Mouse (Mus musculus) heart, adult 2 months (tissue): ENCODE results near the gene Sigirr. TPM values are rescaled to one million over a fixed set of nuclear protein-coding genes. Genes with fewer than 3 reads are reported as not detected.

Source experiments
- DNase-seq, 2 experiments: peaks; one replicate each; pipeline ENCODE4 v3.0.0; 2021
- H3K27ac ChIP-seq: fragments of 200-600 bp; 2 replicates; pipeline ENCODE4 v1.8.1; 2022
- H3K27me3 ChIP-seq: fragments of 200-500 bp; 2 replicates; pipeline ENCODE4 v1.6.1; 2012; ENCODE audit warnings: mild to moderate bottlenecking, low read length, inconsistent platforms, mixed read lengths; ENCODE audit not compliant: control insufficient read depth, insufficient read depth
- H3K36me3 ChIP-seq: fragments of 200-500 bp; 2 replicates; pipeline ENCODE4 v1.6.1; 2012; ENCODE audit warnings: low read length, inconsistent platforms; ENCODE audit not compliant: control insufficient read depth, insufficient read depth
- H3K4me1 ChIP-seq: fragments of 200-500 bp; 2 replicates; pipeline ENCODE4 v1.6.1; 2011; ENCODE audit warnings: low read length; ENCODE audit not compliant: control insufficient read depth, insufficient read depth
- H3K4me3 ChIP-seq: fragments of 200-600 bp; 2 replicates; pipeline ENCODE4 v1.8.1; 2022
- H3K79me2 ChIP-seq: fragments of 200-500 bp; replicated peaks from 2 replicates; pipeline ENCODE4 v1.6.1; 2012; ENCODE audit warnings: mild to moderate bottlenecking, inconsistent platforms, low read length, moderate library complexity, mixed read lengths; ENCODE audit not compliant: control insufficient read depth, insufficient read depth
- H3K9ac ChIP-seq: fragments of 200-500 bp; 2 replicates; pipeline ENCODE4 v1.6.1; 2012; ENCODE audit warnings: low read depth, mild to moderate bottlenecking, control low read depth, inconsistent platforms, low read length, mixed read lengths
- CTCF ChIP-seq: fragments of 200-600 bp; IDR thresholded peaks from 2 replicates; pipeline ENCODE4 v1.8.1; 2022; ENCODE audit warnings: antibody characterized with exemption, mild to moderate bottlenecking, moderate library complexity
- EP300 ChIP-seq: fragments of 200-500 bp; IDR thresholded peaks from 2 replicates; pipeline ENCODE4 v1.6.1; 2011; ENCODE audit warnings: low read depth, low read length, control low read depth; ENCODE audit not compliant: insufficient read depth
- POLR2A ChIP-seq: fragments of 200-500 bp; IDR thresholded peaks from 2 replicates; pipeline ENCODE4 v1.6.1; 2011; ENCODE audit warnings: mild to moderate bottlenecking, low read depth, low read length, control low read depth; ENCODE audit not compliant: insufficient read depth
- WGBS: fragments of 180-500 bp; shearing (Covaris S2); methylation state at CpG from one replicate; pipeline ENCODE4 v1.1.7; 2018; 5-methylcytosine and 5-hydroxymethylcytosine counted together
- intact Hi-C: fragments of 180-260 bp; cut with DNase I; formaldehyde crosslinking; loops from one replicate; pipeline ENCODE4 v1.15.1; 2025
- polyA plus RNA-seq: library from polyadenylated mRNA; depleted of rRNA; stranded (reverse); fragments of >200 nt; gene quantifications from 2 replicates; pipeline ENCODE4 v1.2.3, GENCODE M21; 2012; rRNA removed
- total RNA-seq, 2 experiments: library from RNA; stranded (reverse); gene quantifications; 2 replicates each; pipeline ENCODE4 v1.2.3; 2021

Sigirr gene
- total and polyA plus RNA-seq, 3 experiments = 4.5 to 9.4 (median 7.0) TPM

DNA sequence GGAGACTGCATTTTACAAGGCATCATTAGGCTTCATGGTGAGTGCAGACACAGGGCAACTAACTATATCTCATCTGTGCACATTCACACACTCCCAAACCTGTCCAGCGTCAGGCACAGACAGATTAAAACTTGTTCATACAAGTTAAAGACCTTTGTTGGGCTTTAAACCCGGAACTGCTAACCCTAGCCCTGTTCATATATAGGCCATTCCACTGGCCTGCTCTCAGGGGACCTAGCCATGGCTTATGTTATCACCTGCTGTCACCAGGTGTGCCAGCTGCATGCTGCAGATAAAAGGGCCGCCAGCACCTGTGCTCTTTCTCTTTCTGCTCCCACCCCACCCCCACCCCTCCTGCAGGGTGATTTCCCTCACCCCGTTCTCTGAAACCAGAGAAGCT lies 57.8 kb downstream of the Sigirr start:
- peaks cover 14% of the 10 kb centered on the region for H3K4me1 ChIP-seq
- H3K79me2 ChIP-seq = no peaks in the 10 kb centered on the region
- TF ChIP-seq CTCF = no peak
- no peak for TF ChIP-seq POLR2A
- H3K4me3 ChIP-seq = no peak overlapping the region
- 76% methylated on average over 4 of the region's 4 CpGs for WGBS
- no peaks in the 10 kb centered on the region for H3K27me3 ChIP-seq
- no peak overlapping the region for H3K27ac ChIP-seq
- no peaks in the 10 kb centered on the region; the same call in 1 of the 2 replicates for H3K36me3 ChIP-seq
- DNase-seq = no peak
- intact Hi-C loops = no loop called here
- no peak overlapping the region for H3K9ac ChIP-seq

- peak; percentile 78 to 85 for DNase-seq
- TF ChIP-seq EP300 (peak; percentile 62; the same call in 1 of the 2 replicates), POLR2A (0 out of 2 replicates have a peak, but pooled peaks have one; percentile 4), CTCF (no peak)
- Histone ChIP-seq H3K79me2 (no peaks in the 10 kb centered on the region), H3K27ac (peak overlapping the region; percentile 83), H3K9ac (0 out of 2 replicates have a peak overlapping the region, but pooled peaks have one; percentile 28), H3K27me3 (no peaks in the 10 kb centered on the region), H3K4me1 (peaks cover 8% of the 10 kb centered on the region), H3K36me3 (no peaks in the 10 kb centered on the region; the same call in 1 of the 2 replicates), H3K4me3 (no peak overlapping the region)
- intact Hi-C loops = loop anchor here (1.0 kb wide), 1 partner anchor 31 kb away; the partner anchor contains the start of gene Ifitm3
- 8% methylated on average over 5 of the region's 5 CpGs for WGBS
Measured at GRCm38 (mm10) chr7:141041661-141042060, 58.7 kb downstream of the Sigirr start.

Other genes with a start within 250 kb of the Sigirr start
Only the 30 nearest of the 32 such genes appear.
- 10 to 100 TPM in 1 of 2 experiments, 1 to 10 TPM in 1; 8.8 to 12.3 TPM for gene Bet1l, start 243.0 kb downstream of the Sigirr start, total RNA-seq
- gene Bet1l, start 243.0 kb downstream of the Sigirr start, polyA plus RNA-seq = 12.4 and 17.0 TPM in 2 replicates
- gene Psmd13, start 218.6 kb downstream of the Sigirr start, total RNA-seq = 10 to 100 TPM; 72.6 to 86.1 TPM
- 50.8 and 71.0 TPM in 2 replicates for gene Psmd13, start 218.6 kb downstream of the Sigirr start, polyA plus RNA-seq
- gene Sirt3, start 218.3 kb downstream of the Sigirr start, total RNA-seq = 10 to 100 TPM; 53.1 to 60.6 TPM
- gene Sirt3, start 218.3 kb downstream of the Sigirr start, polyA plus RNA-seq = 86.9 and 100 TPM in 2 replicates
- gene Cox8b, start 200.1 kb downstream of the Sigirr start, total RNA-seq = 1,000 to 10,000 TPM; 2,777 to 3,250 TPM
- gene Cox8b, start 200.1 kb downstream of the Sigirr start, polyA plus RNA-seq = 1,727 and 2,194 TPM in 2 replicates
- gene Nlrp6, start 179.7 kb downstream of the Sigirr start, total RNA-seq = under 1 TPM in 1 of 2 experiments, not detected in 1; 0.07 TPM
- 0.04 and 0.06 TPM in 2 replicates for gene Nlrp6, start 179.7 kb downstream of the Sigirr start, polyA plus RNA-seq
- gene Pgghg, start 159.2 kb downstream of the Sigirr start, total RNA-seq = 1 to 10 TPM; 4.0 to 5.8 TPM
- gene Pgghg, start 159.2 kb downstream of the Sigirr start, polyA plus RNA-seq = 13.0 and 14.1 TPM in 2 replicates
- under 1 TPM; 0.32 to 0.34 TPM for gene Ifitm5, start 150.3 kb downstream of the Sigirr start, total RNA-seq
- 1.1 and 2.0 TPM in 2 replicates for gene Ifitm5, start 150.3 kb downstream of the Sigirr start, polyA plus RNA-seq
- gene Gm45717, start 144.6 kb downstream of the Sigirr start, total RNA-seq = not detected
- gene Gm45717, start 144.6 kb downstream of the Sigirr start, polyA plus RNA-seq = not detected in 2 replicates
- 100 to 1,000 TPM; 107 to 113 TPM for gene Ifitm2, start 144.6 kb downstream of the Sigirr start, total RNA-seq
- 368 and 425 TPM in 2 replicates for gene Ifitm2, start 144.6 kb downstream of the Sigirr start, polyA plus RNA-seq
- 1 to 10 TPM; 6.1 to 7.7 TPM for gene Ifitm1, start 133.4 kb downstream of the Sigirr start, total RNA-seq
- gene Ifitm1, start 133.4 kb downstream of the Sigirr start, polyA plus RNA-seq = 16.1 and 52.2 TPM in 2 replicates
- 100 to 1,000 TPM; 115 to 123 TPM for gene Ifitm3, start 89.8 kb downstream of the Sigirr start, total RNA-seq
- gene Ifitm3, start 89.8 kb downstream of the Sigirr start, polyA plus RNA-seq = 274 and 332 TPM in 2 replicates
- 1 to 10 TPM in 1 of 2 experiments, under 1 TPM in 1; 0.36 to 1.0 TPM for gene Ifitm6, start 82.6 kb downstream of the Sigirr start, total RNA-seq
- gene Ifitm6, start 82.6 kb downstream of the Sigirr start, polyA plus RNA-seq = 4.6 and 5.1 TPM in 2 replicates
- not detected for gene Gm17387, start 71.4 kb downstream of the Sigirr start, total RNA-seq
- not detected in 2 replicates for gene Gm17387, start 71.4 kb downstream of the Sigirr start, polyA plus RNA-seq
- under 1 TPM in 1 of 2 experiments, not detected in 1; 0.07 TPM for gene B4galnt4, start 39.5 kb downstream of the Sigirr start, total RNA-seq
- 0.04 and 0.06 TPM in 2 replicates for gene B4galnt4, start 39.5 kb downstream of the Sigirr start, polyA plus RNA-seq
- under 1 TPM; 0.20 to 0.21 TPM for gene Pkp3, start 22.4 kb downstream of the Sigirr start, total RNA-seq
- 0.35 and 1.6 TPM in 2 replicates for gene Pkp3, start 22.4 kb downstream of the Sigirr start, polyA plus RNA-seq
- under 1 TPM in 1 of 2 experiments, not detected in 1; 0.39 TPM for gene Ano9, start 17.2 kb upstream of the Sigirr start, total RNA-seq
- gene Ano9, start 17.2 kb upstream of the Sigirr start, polyA plus RNA-seq = 0.09 and 0.53 TPM in 2 replicates
- gene Ptdss2, start 21.8 kb upstream of the Sigirr start, total RNA-seq = 10 to 100 TPM; 25.9 to 29.7 TPM
- 22.4 and 39.2 TPM in 2 replicates for gene Ptdss2, start 21.8 kb upstream of the Sigirr start, polyA plus RNA-seq
- 10 to 100 TPM; 62.9 to 73.9 TPM for gene Rnh1, start 72.3 kb upstream of the Sigirr start, total RNA-seq
- gene Rnh1, start 72.3 kb upstream of the Sigirr start, polyA plus RNA-seq = 73.2 and 96.7 TPM in 2 replicates
- gene Hras, start 93.4 kb upstream of the Sigirr start, total RNA-seq = 100 to 1,000 TPM in 1 of 2 experiments, 10 to 100 TPM in 1; 90.8 to 105 TPM
- 63.7 and 79.9 TPM in 2 replicates for gene Hras, start 93.4 kb upstream of the Sigirr start, polyA plus RNA-seq
- gene Lrrc56, start 93.6 kb upstream of the Sigirr start, total RNA-seq = 1 to 10 TPM; 2.3 to 3.1 TPM
- 4.6 and 4.9 TPM in 2 replicates for gene Lrrc56, start 93.6 kb upstream of the Sigirr start, polyA plus RNA-seq
- not detected for gene Lmntd2, start 113.5 kb upstream of the Sigirr start, total RNA-seq
- 0.18 and 0.20 TPM in 2 replicates for gene Lmntd2, start 113.5 kb upstream of the Sigirr start, polyA plus RNA-seq
- under 1 TPM; 0.25 to 0.42 TPM for gene Rassf7, start 115.3 kb upstream of the Sigirr start, total RNA-seq
- gene Rassf7, start 115.3 kb upstream of the Sigirr start, polyA plus RNA-seq = 2.2 and 3.3 TPM in 2 replicates
- gene Phrf1, start 128.2 kb upstream of the Sigirr start, total RNA-seq = 10 to 100 TPM; 26.8 to 32.1 TPM
- 8.9 and 10.2 TPM in 2 replicates for gene Phrf1, start 128.2 kb upstream of the Sigirr start, polyA plus RNA-seq
- gene Irf7, start 165.9 kb upstream of the Sigirr start, total RNA-seq = 1 to 10 TPM; 3.3 to 3.4 TPM
- 24.6 and 25.2 TPM in 2 replicates for gene Irf7, start 165.9 kb upstream of the Sigirr start, polyA plus RNA-seq
- not detected for gene Cdhr5, start 176.2 kb upstream of the Sigirr start, total RNA-seq
- 0.26 TPM in 1 of 2 replicates, not detected in the other for gene Cdhr5, start 176.2 kb upstream of the Sigirr start, polyA plus RNA-seq
- not detected for gene Sct, start 178.6 kb upstream of the Sigirr start, total RNA-seq
- not detected in 2 replicates for gene Sct, start 178.6 kb upstream of the Sigirr start, polyA plus RNA-seq
- not detected for gene Drd4, start 191.4 kb upstream of the Sigirr start, total RNA-seq
- gene Drd4, start 191.4 kb upstream of the Sigirr start, polyA plus RNA-seq = 0.04 TPM in 1 of 2 replicates, not detected in the other
- 10 to 100 TPM; 10.8 to 13.5 TPM for gene Deaf1, start 227.1 kb upstream of the Sigirr start, total RNA-seq
- gene Deaf1, start 227.1 kb upstream of the Sigirr start, polyA plus RNA-seq = 9.7 and 9.8 TPM in 2 replicates
- gene Tmem80, start 227.2 kb upstream of the Sigirr start, total RNA-seq = 10 to 100 TPM; 13.5 to 14.9 TPM
- gene Tmem80, start 227.2 kb upstream of the Sigirr start, polyA plus RNA-seq = 28.9 and 34.5 TPM in 2 replicates
- 1 to 10 TPM; 3.8 to 4.3 TPM for gene Eps8l2, start 238.3 kb upstream of the Sigirr start, total RNA-seq
- gene Eps8l2, start 238.3 kb upstream of the Sigirr start, polyA plus RNA-seq = 5.8 and 8.9 TPM in 2 replicates